Mouse (Mus musculus) intestine, postnatal 0 days (tissue): ENCODE measurements around the gene Nup85. TPM values are rescaled to one million over a fixed set of nuclear protein-coding genes. Genes with fewer than 3 reads are reported as not detected.

Experiments
- ATAC-seq: fragments of 200-750 bp; cut with Nextera tagmentation; 2 replicates; pipeline ENCODE4 v1.8.0; 2017; ENCODE audit warnings: mild to moderate bottlenecking, moderate TSS enrichment, moderate library complexity
- H3K27ac ChIP-seq: fragments of 300-500 bp; sonication (generic); 2 replicates; pipeline ENCODE4 v1.5.1; 2014; ENCODE audit warnings: mild to moderate bottlenecking, low read depth, low read length, moderate library complexity
- H3K27me3 ChIP-seq: fragments of 300-500 bp; sonication (generic); replicated peaks from 2 replicates; pipeline ENCODE4 v1.6.1; 2014; ENCODE audit warnings: low read length, mixed read lengths; ENCODE audit not compliant: control insufficient read depth, insufficient read depth
- H3K36me3 ChIP-seq: fragments of 300-500 bp; sonication (generic); 2 replicates; pipeline ENCODE4 v1.6.1; 2014; ENCODE audit warnings: mild to moderate bottlenecking, moderate library complexity; ENCODE audit not compliant: control insufficient read depth, insufficient read depth
- H3K4me1 ChIP-seq: fragments of 300-500 bp; sonication (generic); replicated peaks from 2 replicates; pipeline ENCODE4 v1.6.1; 2014; ENCODE audit warnings: antibody characterized with exemption, low read length, mixed read lengths; ENCODE audit not compliant: control insufficient read depth, insufficient read depth
- H3K4me2 ChIP-seq: fragments of 300-500 bp; sonication (generic); replicated peaks from 2 replicates; pipeline ENCODE4 v1.6.1; 2014; ENCODE audit warnings: low read depth, mild to moderate bottlenecking, moderate library complexity
- H3K4me3 ChIP-seq: fragments of 300-500 bp; sonication (generic); 2 replicates; pipeline ENCODE4 v1.5.1; 2014; ENCODE audit warnings: low read depth, low read length
- H3K9ac ChIP-seq: fragments of 300-500 bp; sonication (generic); 2 replicates; pipeline ENCODE4 v1.6.1; 2014; ENCODE audit warnings: mild to moderate bottlenecking, low read depth, low read length
- H3K9me3 ChIP-seq: fragments of 300-500 bp; sonication (generic); 2 replicates; pipeline ENCODE4 v1.6.1; 2016; ENCODE audit warnings: mixed run types; ENCODE audit not compliant: control insufficient read depth
- CTCF ChIP-seq: sonication (generic); IDR thresholded peaks from 2 replicates; pipeline ENCODE4 v1.5.1; 2016; ENCODE audit warnings: low read depth, mild to moderate bottlenecking, control low read depth, antibody characterized with exemption, moderate library complexity
- WGBS: fragments of 180-500 bp; shearing (Covaris S2); extraction: QIAGEN DNeasy Blood & Tissue Kit; methylation state at CpG from one replicate; pipeline ENCODE4 v1.1.7; 2014; 5-methylcytosine and 5-hydroxymethylcytosine counted together
- polyA plus RNA-seq: library from polyadenylated mRNA; unstranded; fragments of >200 nt; fragmentation: Nextera tagmentation; extraction: Ambion mirVana; gene quantifications from 2 replicates; pipeline ENCODE4 v1.2.1, GENCODE M21; 2015

Gene Nup85
- polyA plus RNA-seq, 1 experiment from 2014 or later: 30.4 TPM

DNA sequence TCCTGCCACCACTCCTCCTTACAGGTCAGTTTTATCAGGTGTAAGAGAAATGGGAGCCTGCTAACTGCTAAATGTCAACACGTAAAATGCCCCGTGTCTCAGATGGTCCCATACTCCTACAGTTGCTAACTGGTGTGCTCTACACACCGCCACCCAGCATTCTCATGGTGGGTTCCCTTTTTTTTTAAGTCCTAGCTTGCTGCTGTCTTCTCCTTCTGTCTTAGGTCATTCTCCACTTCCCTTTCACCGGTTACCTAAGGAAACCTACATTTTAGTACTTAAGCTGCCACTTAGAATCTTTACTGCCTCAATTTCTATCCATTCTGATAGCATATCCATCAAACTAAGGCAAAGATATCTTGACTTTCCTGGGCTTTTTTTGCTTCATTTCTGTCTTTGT is 36.9 kb downstream of the Nup85 start:
- Histone ChIP-seq H3K36me3 (peaks cover 9% of the 10 kb centered on the region), H3K4me1 (no peaks in the 10 kb centered on the region), H3K4me3 (no peak overlapping the region), H3K4me2 (no peak overlapping the region), H3K9me3 (no peaks in the 10 kb centered on the region), H3K27me3 (no peaks in the 10 kb centered on the region), H3K9ac (no peak overlapping the region), H3K27ac (no peak overlapping the region)
- WGBS: 91% methylated on average over 4 of the region's 4 CpGs
- no peak for TF ChIP-seq CTCF
- ATAC-seq: no peak

GRCm38 (mm10) chr11:115603128-115603475 is 38.9 kb downstream of the Nup85 start:
- WGBS: 3% methylated on average over 15 of the region's 15 CpGs

GRCm38 (mm10) chr11:115603476-115604303 is 39.5 kb downstream of the Nup85 start, which contains the start of the genes Mrps7 and Gga3:
Mrps7 (plus strand) TSS chr11:115603925.
Gga3 (minus strand) TSS chr11:115604051.
- H3K4me3 ChIP-seq: peak within 1 kb of the TSS; percentile 98
- H3K4me1 ChIP-seq: no peaks in the 10 kb centered on the region
- H3K36me3 ChIP-seq: peaks cover 29% of the 10 kb centered on the region
- H3K9me3 ChIP-seq: no peaks in the 10 kb centered on the region
- under 1% methylated on average over 88 of the region's 93 CpGs for WGBS
- peak within 1 kb of the TSS; percentile 93 for H3K4me2 ChIP-seq
- TF ChIP-seq CTCF: 0 out of 2 replicates have a peak, but pooled peaks have one; percentile 12
- peak; percentile 97 for ATAC-seq
- peak within 1 kb of the TSS; percentile 92 for H3K27ac ChIP-seq
- peak within 1 kb of the TSS; percentile 95 for H3K9ac ChIP-seq
- H3K27me3 ChIP-seq: no peaks in the 10 kb centered on the region

More at GRCm38 (mm10) chr11:115603128-115603475, 38.9 kb downstream of the Nup85 start:
- Histone ChIP-seq H3K9me3 (no peaks in the 10 kb centered on the region), H3K4me3 (peak overlapping the region; percentile 98), H3K36me3 (peaks cover 23% of the 10 kb centered on the region), H3K27ac (peak overlapping the region; percentile 92), H3K27me3 (no peaks in the 10 kb centered on the region), H3K9ac (peak overlapping the region; percentile 95), H3K4me1 (no peaks in the 10 kb centered on the region), H3K4me2 (peak overlapping the region; percentile 93)
- no peak for ATAC-seq
- no peak for TF ChIP-seq CTCF

DNA sequence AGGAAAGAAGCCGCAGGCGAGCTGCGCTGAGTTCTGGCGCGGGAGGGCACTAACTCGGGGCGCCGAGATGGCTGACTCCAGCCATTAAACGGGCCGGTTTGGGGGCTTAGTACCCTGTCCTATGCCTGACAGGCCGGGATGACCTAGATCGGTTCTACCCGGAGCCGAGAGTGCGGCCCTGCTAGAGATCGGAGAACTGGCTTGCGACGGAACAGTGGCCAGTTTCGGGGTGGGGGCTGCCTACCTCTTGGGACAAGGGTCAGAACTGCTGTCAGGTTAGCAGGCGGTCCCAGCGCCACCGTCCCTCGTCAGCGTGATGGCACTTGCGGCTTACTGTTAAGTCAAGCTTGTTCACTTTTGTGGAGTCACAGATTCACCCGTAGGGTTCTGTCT is 40.1 kb downstream of the Nup85 start:
- WGBS: under 1% methylated on average over 26 of the region's 26 CpGs
- peak overlapping the region; percentile 92 for H3K27ac ChIP-seq

GRCm38 (mm10) chr11:115606733-115607132 is 42.5 kb downstream of the Nup85 start:
- WGBS: 94% methylated on average over 18 of the region's 18 CpGs

More for the DNA sequence above, 40.1 kb downstream of the Nup85 start:
- Histone ChIP-seq H3K4me3 (peak overlapping the region; percentile 98), H3K9ac (peak overlapping the region; percentile 95), H3K9me3 (no peaks in the 10 kb centered on the region), H3K36me3 (peaks cover 35% of the 10 kb centered on the region), H3K4me2 (peak overlapping the region; percentile 93), H3K4me1 (no peaks in the 10 kb centered on the region), H3K27me3 (no peaks in the 10 kb centered on the region)
- no peak for TF ChIP-seq CTCF
- peak; percentile 13; the same call in 1 of the 2 replicates for ATAC-seq

DNA sequence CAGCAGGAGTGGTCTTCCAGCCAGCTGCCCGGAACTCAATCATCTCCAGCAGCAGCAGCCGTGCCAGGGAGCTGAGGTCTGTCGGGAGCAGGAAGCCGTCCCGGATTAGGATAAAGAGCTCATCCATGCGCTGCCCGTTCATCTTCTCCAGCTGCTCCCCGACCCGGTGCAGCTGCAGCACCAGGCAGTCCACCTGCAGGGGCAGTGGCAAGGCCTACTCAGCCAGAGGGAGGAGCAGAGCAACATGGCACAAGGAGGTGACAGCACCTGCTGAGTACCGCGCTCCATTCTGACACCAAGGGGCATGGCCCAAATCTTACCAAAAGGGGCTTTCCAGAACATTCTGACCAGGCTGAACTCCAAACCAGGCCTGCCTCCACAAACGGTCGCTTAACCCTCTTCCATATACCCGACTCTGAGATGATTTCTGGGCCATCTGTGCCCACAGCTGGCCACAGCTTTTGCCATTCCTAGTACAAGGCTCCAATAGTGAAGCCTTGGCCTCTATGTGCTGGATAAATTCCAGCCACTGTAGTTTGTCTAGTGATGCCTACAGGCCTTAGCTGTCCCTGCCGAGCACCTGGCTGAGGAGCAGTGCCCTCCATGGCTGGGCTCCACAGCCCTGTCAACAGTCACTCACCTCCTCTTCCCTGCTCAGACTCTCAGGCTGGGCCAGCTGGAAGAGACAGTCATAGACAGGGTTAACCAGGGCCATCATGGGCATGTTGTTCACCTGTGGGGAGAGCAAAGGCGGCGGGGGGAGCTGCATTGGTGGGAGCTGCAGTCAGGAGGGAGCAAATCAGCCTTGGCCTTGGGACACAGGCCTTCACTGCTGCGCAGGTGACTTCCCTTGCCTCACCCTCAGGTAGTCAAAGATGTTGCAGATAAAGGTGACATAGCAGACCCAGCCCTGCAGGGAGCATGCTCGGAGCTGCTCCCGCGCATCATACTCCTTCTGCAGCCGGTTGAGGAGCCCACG is 44.5 kb downstream of the Nup85 start:
- TF ChIP-seq CTCF: no peak
- H3K9ac ChIP-seq: no peak overlapping the region
- H3K9me3 ChIP-seq: no peaks in the 10 kb centered on the region
- H3K27me3 ChIP-seq: no peaks in the 10 kb centered on the region
- H3K4me2 ChIP-seq: no peak overlapping the region
- no peak for ATAC-seq
- no peak overlapping the region for H3K27ac ChIP-seq
- H3K4me1 ChIP-seq: no peaks in the 10 kb centered on the region
- no peak overlapping the region for H3K4me3 ChIP-seq
- H3K36me3 ChIP-seq: peaks cover 41% of the 10 kb centered on the region
- 74% methylated on average over 23 of the region's 23 CpGs for WGBS

More at GRCm38 (mm10) chr11:115606733-115607132, 42.5 kb downstream of the Nup85 start:
- TF ChIP-seq CTCF: no peak
- Histone ChIP-seq H3K9ac (no peak overlapping the region), H3K9me3 (no peaks in the 10 kb centered on the region), H3K4me3 (no peak overlapping the region), H3K36me3 (peaks cover 41% of the 10 kb centered on the region), H3K27me3 (no peaks in the 10 kb centered on the region), H3K4me1 (no peaks in the 10 kb centered on the region), H3K4me2 (no peak overlapping the region), H3K27ac (no peak overlapping the region)
- no peak for ATAC-seq
